Mouse (Mus musculus): Measurements from ENCODE around the gene Map2k5. TPM values are rescaled to one million over a fixed set of nuclear protein-coding genes. Genes with fewer than 3 reads are reported as not detected.

Map2k5 gene
- polyA plus RNA-seq, 1 experiment from 2014 or later: 30.5 TPM

DNA sequence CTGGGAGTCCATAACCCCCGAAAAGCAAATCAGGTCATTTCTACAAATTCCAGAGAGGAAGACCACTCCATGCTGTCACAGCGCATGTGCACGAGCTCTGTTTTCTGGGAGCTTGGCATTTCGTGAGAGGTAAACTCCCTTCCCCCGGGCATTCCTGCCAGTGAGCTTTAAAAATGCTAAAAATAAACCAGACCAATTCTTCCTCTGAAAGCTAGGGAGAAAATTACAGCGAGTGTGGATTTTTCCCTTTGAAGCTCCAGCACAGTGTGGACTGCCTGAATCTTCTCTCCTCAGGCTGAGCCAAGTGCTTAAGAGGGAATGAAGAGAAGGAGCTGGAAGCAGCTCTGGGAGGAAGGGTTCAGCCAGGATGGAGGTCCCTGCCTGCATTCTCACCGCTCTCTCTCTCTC is 82.1 kb downstream of the Map2k5 start:
- no peak for ATAC-seq (ENCODE audit: insufficient number of reproducible peaks, low FRiP score, low TSS enrichment, low read depth)
- H3K27me3 ChIP-seq: no peaks in the 10 kb centered on the region
- no peak overlapping the region for H3K9ac ChIP-seq
- H3K9me3 ChIP-seq: no peaks in the 10 kb centered on the region
- no peak overlapping the region for H3K4me2 ChIP-seq
- peaks cover 18% of the 10 kb centered on the region; the same call in 1 of the 2 replicates for H3K36me3 ChIP-seq
- H3K4me3 ChIP-seq: no peak overlapping the region
- WGBS: 32% methylated on average over 7 of the region's 7 CpGs
- H3K4me1 ChIP-seq: peaks cover 9% of the 10 kb centered on the region
- H3K27ac ChIP-seq: no peak overlapping the region

DNA sequence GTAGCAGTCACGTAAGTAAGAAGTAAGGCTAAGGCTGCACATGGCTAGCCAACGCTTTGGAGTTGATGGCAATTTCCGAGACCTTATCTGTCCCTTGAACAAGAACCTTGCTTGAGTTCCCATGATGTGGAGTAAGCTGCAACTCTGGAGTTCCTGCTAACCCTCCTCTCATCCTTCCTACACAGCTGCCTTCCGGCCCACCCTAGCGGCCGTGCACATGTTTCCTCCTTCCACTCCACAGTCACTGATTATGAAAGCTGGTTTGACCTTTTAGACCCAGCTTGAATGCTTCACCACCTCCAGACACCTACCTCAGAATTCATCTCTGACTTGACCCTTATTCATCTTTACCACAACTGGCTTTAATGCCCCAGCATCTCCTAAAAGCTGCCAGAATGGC is 82.9 kb downstream of the Map2k5 start:
- H3K4me1 ChIP-seq: peaks cover 9% of the 10 kb centered on the region
- ATAC-seq (ENCODE audit: insufficient number of reproducible peaks, low FRiP score, low TSS enrichment, low read depth): no peak
- 68% methylated on average over 6 of the region's 6 CpGs for WGBS

DNA sequence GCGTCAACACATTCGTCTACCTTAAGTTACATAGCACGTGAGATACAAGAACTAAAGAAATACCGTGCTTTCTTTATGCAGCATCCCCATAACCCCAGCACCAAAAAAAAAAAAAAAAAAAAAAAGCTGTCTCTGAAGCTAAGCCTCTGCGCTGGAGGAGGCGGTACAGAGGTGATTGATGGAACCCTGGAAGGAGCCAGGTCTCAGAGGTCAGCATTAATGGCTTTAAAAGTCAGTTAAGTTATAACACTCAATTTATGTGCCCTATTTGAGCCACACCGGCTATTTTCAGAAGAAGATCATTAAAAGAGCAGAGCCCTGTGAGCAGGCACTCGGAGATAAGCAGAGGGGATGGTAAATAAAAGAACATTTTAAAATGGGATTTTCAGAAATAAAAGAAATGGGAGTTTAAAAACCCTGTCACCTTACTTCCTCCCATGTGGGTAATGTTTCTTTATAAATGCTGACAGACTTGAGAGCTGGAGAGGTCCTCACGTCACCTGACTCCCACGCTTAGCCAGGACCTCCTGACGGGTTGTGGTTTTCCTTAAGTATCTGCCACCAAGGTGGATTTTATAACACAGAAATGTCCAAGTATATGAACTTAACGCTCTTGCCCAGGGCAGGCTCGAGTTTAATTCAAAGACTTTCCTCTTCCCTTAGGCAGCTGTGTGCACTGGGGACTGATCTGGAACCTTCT is 83.8 kb downstream of the Map2k5 start:
- no peak for ATAC-seq (ENCODE audit: insufficient number of reproducible peaks, low FRiP score, low TSS enrichment, low read depth)
- H3K9ac ChIP-seq: no peak overlapping the region
- no peak overlapping the region for H3K4me2 ChIP-seq
- H3K27me3 ChIP-seq: no peaks in the 10 kb centered on the region
- H3K4me3 ChIP-seq: no peak overlapping the region
- no peaks in the 10 kb centered on the region for H3K9me3 ChIP-seq
- 39% methylated on average over 13 of the region's 13 CpGs for WGBS
- peaks cover 9% of the 10 kb centered on the region for H3K4me1 ChIP-seq
- peaks cover 29% of the 10 kb centered on the region for H3K36me3 ChIP-seq
- H3K27ac ChIP-seq: no peak overlapping the region

More for the DNA sequence above, 82.9 kb downstream of the Map2k5 start:
- Histone ChIP-seq H3K4me3 (no peak overlapping the region), H3K9me3 (no peaks in the 10 kb centered on the region), H3K27ac (no peak overlapping the region), H3K4me2 (no peak overlapping the region), H3K27me3 (no peaks in the 10 kb centered on the region), H3K9ac (no peak overlapping the region), H3K36me3 (peaks cover 20% of the 10 kb centered on the region)

DNA sequence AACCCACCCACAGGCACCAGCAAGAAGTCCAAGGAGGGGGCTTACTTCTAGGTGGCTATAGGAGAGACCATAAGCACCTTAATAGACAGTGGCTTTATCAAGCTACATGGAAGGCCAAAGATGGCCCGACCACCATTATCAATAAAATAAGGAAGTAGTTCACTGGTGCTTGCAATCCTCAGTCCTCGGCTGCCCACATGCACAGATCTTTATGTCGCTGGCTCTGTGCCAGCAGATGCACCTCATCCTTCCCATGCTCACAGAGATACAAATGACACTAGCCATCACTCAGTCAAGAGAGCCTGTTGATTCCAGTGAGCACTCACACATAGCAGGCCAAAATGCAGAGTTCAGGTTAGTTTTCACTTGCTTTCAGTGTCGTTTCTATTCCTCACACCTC is 89.0 kb downstream of the Map2k5 start:
- Histone ChIP-seq H3K4me3 (no peak overlapping the region), H3K4me2 (no peak overlapping the region), H3K9ac (no peak overlapping the region), H3K4me1 (no peaks in the 10 kb centered on the region), H3K9me3 (no peaks in the 10 kb centered on the region), H3K27me3 (no peaks in the 10 kb centered on the region), H3K36me3 (peaks cover 32% of the 10 kb centered on the region), H3K27ac (no peak overlapping the region)
- ATAC-seq (ENCODE audit: insufficient number of reproducible peaks, low FRiP score, low TSS enrichment, low read depth): no peak
- 76% methylated on average over 4 of the region's 4 CpGs for WGBS

DNA sequence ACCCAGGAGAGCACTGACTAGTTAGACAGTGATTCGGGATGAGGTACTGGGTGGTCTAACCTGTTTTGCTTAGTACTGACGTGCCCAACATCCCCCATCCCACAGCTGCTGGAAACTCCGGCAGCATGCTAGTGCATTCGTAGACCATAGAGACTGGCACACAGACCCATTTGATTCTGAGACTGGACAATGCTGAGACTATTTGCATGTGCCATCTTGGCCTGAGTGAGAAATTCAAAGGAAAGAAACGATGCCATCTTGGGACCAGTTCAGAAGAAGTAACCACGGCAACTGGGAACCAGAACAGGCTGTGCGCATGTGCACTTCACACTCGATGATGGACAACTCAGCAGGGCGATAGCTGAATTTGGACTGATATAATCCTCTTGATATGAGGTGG is 93.3 kb downstream of the Map2k5 start:
- H3K9me3 ChIP-seq: no peaks in the 10 kb centered on the region
- H3K36me3 ChIP-seq: peaks cover 24% of the 10 kb centered on the region
- no peak overlapping the region for H3K9ac ChIP-seq
- H3K4me1 ChIP-seq: no peaks in the 10 kb centered on the region
- ATAC-seq (ENCODE audit: insufficient number of reproducible peaks, low FRiP score, low TSS enrichment, low read depth): no peak
- no peaks in the 10 kb centered on the region for H3K27me3 ChIP-seq
- no peak overlapping the region for H3K27ac ChIP-seq
- no peak overlapping the region for H3K4me3 ChIP-seq
- WGBS: 84% methylated on average over 9 of the region's 9 CpGs
- no peak overlapping the region for H3K4me2 ChIP-seq

DNA sequence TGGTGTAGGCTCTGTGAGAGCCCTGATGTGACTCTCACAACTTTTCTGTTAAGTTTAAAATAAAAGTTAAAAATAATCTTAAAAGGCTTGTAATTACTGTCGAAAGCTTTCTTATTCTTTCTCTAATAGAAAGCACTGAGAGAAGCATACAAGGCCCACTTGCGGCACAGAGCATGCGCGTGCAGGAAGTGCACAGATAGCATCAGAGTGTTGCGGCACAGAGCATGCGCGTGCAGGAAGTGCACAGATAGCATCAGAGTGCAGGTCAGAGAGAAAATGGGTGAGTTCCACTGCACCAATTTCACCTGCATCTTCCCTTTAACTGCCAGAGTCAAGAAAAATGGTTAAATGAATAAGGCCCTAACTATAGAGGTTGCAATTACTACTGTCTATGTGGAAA is 95.7 kb downstream of the Map2k5 start:
- Histone ChIP-seq H3K9ac (no peak overlapping the region), H3K27ac (no peak overlapping the region), H3K9me3 (no peaks in the 10 kb centered on the region), H3K4me3 (no peak overlapping the region), H3K4me2 (no peak overlapping the region), H3K36me3 (peaks cover 14% of the 10 kb centered on the region; the same call in 1 of the 2 replicates), H3K4me1 (no peaks in the 10 kb centered on the region), H3K27me3 (no peaks in the 10 kb centered on the region)
- WGBS: 92% methylated on average over 7 of the region's 7 CpGs
- ATAC-seq (ENCODE audit: insufficient number of reproducible peaks, low FRiP score, low TSS enrichment, low read depth): no peak

DNA sequence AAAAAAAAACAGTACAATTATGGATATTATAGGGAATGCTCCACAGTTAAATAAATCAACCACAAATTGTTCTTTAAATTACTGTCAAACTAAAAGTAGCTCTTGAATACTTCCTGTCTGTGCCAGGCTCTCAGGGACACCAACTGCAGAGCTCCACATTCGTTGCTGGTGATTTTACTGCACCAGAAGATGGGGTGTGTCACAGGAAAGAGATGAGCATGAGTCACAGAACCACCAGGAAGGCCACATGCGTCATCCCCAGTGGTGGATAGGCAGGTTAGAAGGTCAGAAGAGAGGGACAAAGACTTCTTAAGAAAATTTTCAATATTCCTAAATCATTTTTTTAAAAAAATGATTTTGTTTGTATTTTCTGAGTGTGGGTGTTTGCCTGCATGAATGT is 96.6 kb downstream of the Map2k5 start:
- no peak for ATAC-seq (ENCODE audit: insufficient number of reproducible peaks, low FRiP score, low TSS enrichment, low read depth)
- H3K4me1 ChIP-seq: no peaks in the 10 kb centered on the region
- WGBS: 68% methylated on average over 2 of the region's 2 CpGs

DNA sequence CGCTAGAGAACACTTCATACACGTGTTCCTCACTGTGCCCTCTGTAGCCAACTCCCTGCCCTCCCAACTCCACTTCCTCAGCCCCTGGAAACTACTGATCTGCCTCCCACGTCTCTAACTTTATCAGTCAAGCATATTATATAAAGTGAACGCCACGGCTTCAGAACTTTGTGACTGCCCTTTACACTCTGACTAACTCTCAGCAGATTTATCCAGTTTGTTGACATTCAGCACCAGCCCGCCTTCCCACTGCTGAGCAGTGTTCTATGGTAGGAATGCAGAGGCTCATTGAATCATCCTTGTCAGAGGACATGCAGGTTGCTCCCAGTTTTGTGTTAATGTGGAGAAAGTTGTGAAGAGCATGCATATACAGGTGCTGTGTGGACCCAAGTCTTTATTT is 103.9 kb downstream of the Map2k5 start:
- Histone ChIP-seq H3K9ac (no peak overlapping the region), H3K27ac (no peak overlapping the region), H3K4me3 (no peak overlapping the region), H3K4me1 (no peaks in the 10 kb centered on the region), H3K27me3 (no peaks in the 10 kb centered on the region), H3K9me3 (no peaks in the 10 kb centered on the region), H3K36me3 (peaks cover 13% of the 10 kb centered on the region; the same call in 1 of the 2 replicates), H3K4me2 (no peak overlapping the region)
- WGBS: 76% methylated on average over 6 of the region's 6 CpGs
- ATAC-seq (ENCODE audit: insufficient number of reproducible peaks, low FRiP score, low TSS enrichment, low read depth): no peak

More for the DNA sequence above, 96.6 kb downstream of the Map2k5 start:
- H3K9ac ChIP-seq: no peak overlapping the region
- no peaks in the 10 kb centered on the region for H3K27me3 ChIP-seq
- H3K4me2 ChIP-seq: no peak overlapping the region
- no peaks in the 10 kb centered on the region for H3K9me3 ChIP-seq
- no peak overlapping the region for H3K4me3 ChIP-seq
- H3K27ac ChIP-seq: no peak overlapping the region
- H3K36me3 ChIP-seq: peaks cover 17% of the 10 kb centered on the region

DNA sequence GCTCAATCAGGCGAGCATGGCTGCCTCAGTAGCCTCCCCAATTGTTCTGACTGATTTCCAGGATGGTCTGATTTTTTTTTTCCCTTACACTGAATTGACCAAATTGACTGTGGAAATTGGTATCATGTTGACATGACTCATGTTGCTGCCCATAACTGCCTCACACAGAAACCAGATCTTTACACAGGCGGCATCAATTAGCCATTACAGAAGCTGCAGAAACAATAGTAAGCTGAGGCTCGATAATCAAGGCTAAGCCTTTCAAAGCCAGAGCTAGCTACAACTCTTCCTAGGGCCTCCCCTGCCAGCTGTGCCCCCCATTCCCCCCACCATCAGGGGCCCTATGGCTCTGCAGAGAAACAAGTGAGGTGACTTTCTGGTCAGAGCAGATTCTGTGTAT is 107.9 kb downstream of the Map2k5 start:
- Histone ChIP-seq H3K4me2 (no peak overlapping the region), H3K36me3 (0 out of 2 replicates have a peak, but pooled peaks cover 7% of the 10 kb centered on the region), H3K9ac (no peak overlapping the region), H3K27ac (no peak overlapping the region), H3K4me3 (no peak overlapping the region), H3K27me3 (no peaks in the 10 kb centered on the region), H3K4me1 (no peaks in the 10 kb centered on the region), H3K9me3 (no peaks in the 10 kb centered on the region)
- WGBS: 41% methylated on average over 3 of the region's 3 CpGs
- ATAC-seq (ENCODE audit: insufficient number of reproducible peaks, low FRiP score, low TSS enrichment, low read depth): no peak

DNA sequence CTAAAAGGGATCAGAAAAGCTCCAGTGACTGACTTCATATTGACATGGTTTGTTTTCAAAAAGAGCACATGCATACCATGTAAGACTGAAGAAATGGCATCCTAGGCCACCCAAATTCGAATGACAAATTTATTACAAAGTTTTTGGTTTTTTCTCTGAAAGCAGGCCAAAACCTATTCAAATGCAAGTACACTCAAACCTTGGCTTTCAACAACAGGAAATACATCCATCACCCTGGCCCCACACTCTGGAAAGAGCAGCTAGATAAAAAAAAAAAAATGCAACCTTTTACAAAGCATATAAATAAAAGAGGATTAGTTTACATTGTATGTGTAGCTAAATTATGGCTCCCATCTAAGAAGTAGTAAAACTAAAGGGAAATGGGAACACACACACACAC is 114.5 kb downstream of the Map2k5 start:
- ATAC-seq (ENCODE audit: insufficient number of reproducible peaks, low FRiP score, low TSS enrichment, low read depth): no peak
- H3K9me3 ChIP-seq: no peaks in the 10 kb centered on the region
- H3K27me3 ChIP-seq: no peaks in the 10 kb centered on the region
- H3K4me1 ChIP-seq: peaks cover 13% of the 10 kb centered on the region; the same call in 1 of the 2 replicates
- H3K27ac ChIP-seq: no peak overlapping the region
- H3K4me2 ChIP-seq: no peak overlapping the region
- H3K4me3 ChIP-seq: no peak overlapping the region
- no peak overlapping the region for H3K9ac ChIP-seq
- peaks cover 7% of the 10 kb centered on the region; the same call in 1 of the 2 replicates for H3K36me3 ChIP-seq
- 68% methylated on average over 1 of the region's 1 CpGs for WGBS

DNA sequence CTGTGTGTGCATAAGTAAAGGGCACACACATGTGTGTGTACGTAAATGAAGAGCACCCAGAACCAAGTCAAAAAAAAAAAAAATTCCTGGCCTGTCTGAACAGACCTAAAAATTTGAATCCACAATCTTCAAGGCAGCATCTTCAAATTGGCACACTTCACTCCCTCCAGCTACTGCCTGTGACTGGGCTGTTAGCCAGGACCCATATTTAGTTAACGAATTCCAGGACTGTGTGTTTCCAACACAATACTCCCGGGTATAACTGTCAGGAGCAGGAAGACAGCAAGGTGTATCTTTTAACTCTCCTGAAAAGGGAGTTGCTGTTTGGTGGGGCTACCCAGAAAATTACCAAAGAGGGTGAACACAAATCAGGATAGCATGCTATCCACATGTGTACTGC is 118.9 kb downstream of the Map2k5 start:
- no peak overlapping the region for H3K4me2 ChIP-seq
- peaks cover 23% of the 10 kb centered on the region for H3K36me3 ChIP-seq
- H3K4me3 ChIP-seq: no peak overlapping the region
- H3K4me1 ChIP-seq: peaks cover 13% of the 10 kb centered on the region; the same call in 1 of the 2 replicates
- no peaks in the 10 kb centered on the region for H3K9me3 ChIP-seq
- no peak overlapping the region for H3K27ac ChIP-seq
- no peaks in the 10 kb centered on the region for H3K27me3 ChIP-seq
- no peak for ATAC-seq (ENCODE audit: insufficient number of reproducible peaks, low FRiP score, low TSS enrichment, low read depth)
- no peak overlapping the region for H3K9ac ChIP-seq
- WGBS: 35% methylated on average over 3 of the region's 3 CpGs

DNA sequence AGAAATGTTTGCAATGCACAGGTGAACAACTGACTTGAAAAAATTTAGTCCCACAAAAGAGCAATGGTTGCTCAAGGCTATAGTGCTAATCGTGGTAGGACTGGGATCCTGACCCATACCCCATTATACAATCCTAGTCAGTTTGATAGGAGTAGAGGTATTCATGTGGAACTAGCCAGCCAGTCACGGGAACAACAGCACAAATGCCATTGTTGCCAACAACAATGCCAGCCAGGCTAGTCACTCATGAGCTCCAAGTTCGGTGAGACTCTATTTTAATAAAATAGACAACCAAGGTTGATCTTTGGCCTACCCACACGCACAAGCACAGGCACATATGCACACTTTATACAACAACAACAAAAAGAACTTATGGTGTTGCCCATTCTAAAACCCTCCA is 120.0 kb downstream of the Map2k5 start:
- no peak overlapping the region for H3K9ac ChIP-seq
- no peak overlapping the region for H3K27ac ChIP-seq
- no peak overlapping the region for H3K4me2 ChIP-seq
- 83% methylated on average over 4 of the region's 4 CpGs for WGBS
- no peak for ATAC-seq (ENCODE audit: insufficient number of reproducible peaks, low FRiP score, low TSS enrichment, low read depth)
- H3K4me1 ChIP-seq: peaks cover 13% of the 10 kb centered on the region; the same call in 1 of the 2 replicates
- peaks cover 24% of the 10 kb centered on the region for H3K36me3 ChIP-seq
- H3K27me3 ChIP-seq: no peaks in the 10 kb centered on the region
- H3K9me3 ChIP-seq: no peaks in the 10 kb centered on the region
- no peak overlapping the region for H3K4me3 ChIP-seq
